Mouse (Mus musculus): ENCODE measurements around the gene Ap2a2. TPM values are rescaled to one million over a fixed set of nuclear protein-coding genes. Genes with fewer than 3 reads are reported as not detected.

Gene Ap2a2
- polyA plus RNA-seq, 1 experiment from 2014 or later: 72.4 TPM

GRCm38 (mm10) chr7:141535570-141535969, 26.4 kb upstream of the Ap2a2 start:
- H3K4me2 ChIP-seq (ENCODE audit: low read length): no peak overlapping the region
- H3K36me3 ChIP-seq (ENCODE audit: control insufficient read depth, insufficient read depth, low read length): no peaks in the 10 kb centered on the region
- no peaks in the 10 kb centered on the region for H3K9me3 ChIP-seq (replicated peaks; ENCODE audit: control insufficient read depth, low read length)
- H3K9ac ChIP-seq (ENCODE audit: low read length): no peak overlapping the region
- H3K27ac ChIP-seq (ENCODE audit: low read depth, low read length): no peak overlapping the region
- H3K4me1 ChIP-seq (ENCODE audit: control insufficient read depth, insufficient read depth, low read length): peaks cover 13% of the 10 kb centered on the region
- H3K27me3 ChIP-seq (replicated peaks; ENCODE audit: control insufficient read depth, insufficient read depth, low read length): no peaks in the 10 kb centered on the region
- H3K4me3 ChIP-seq (ENCODE audit: low read depth, low read length): no peak overlapping the region
- ATAC-seq (no peak), DNase-seq (ENCODE audit: low spot score) (no peak)
- 59% methylated on average over 1 of the region's 1 CpGs for WGBS

- peaks cover 16% of the 10 kb centered on the region for H3K4me1 ChIP-seq (ENCODE audit: control insufficient read depth, insufficient read depth, low read length)
- peak overlapping the region; percentile 67 for H3K27ac ChIP-seq (ENCODE audit: low read depth, low read length)
- H3K36me3 ChIP-seq (ENCODE audit: control insufficient read depth, insufficient read depth, low read length): no peaks in the 10 kb centered on the region
- DNase-seq (ENCODE audit: low spot score) (no peak), ATAC-seq (no peak; the same call in 1 of the 2 replicates)
- peak overlapping the region; percentile 80 for H3K9ac ChIP-seq (ENCODE audit: low read length)
- no peaks in the 10 kb centered on the region for H3K27me3 ChIP-seq (replicated peaks; ENCODE audit: control insufficient read depth, insufficient read depth, low read length)
- peak overlapping the region; percentile 61 for H3K4me3 ChIP-seq (ENCODE audit: low read depth, low read length)
- WGBS: 18% methylated on average over 18 of the region's 18 CpGs
- no peaks in the 10 kb centered on the region for H3K9me3 ChIP-seq (replicated peaks; ENCODE audit: control insufficient read depth, low read length)
- H3K4me2 ChIP-seq (ENCODE audit: low read length): peak overlapping the region; percentile 88
Observed at GRCm38 (mm10) chr7:141538852-141539555, 23.0 kb upstream of the Ap2a2 start.

DNA sequence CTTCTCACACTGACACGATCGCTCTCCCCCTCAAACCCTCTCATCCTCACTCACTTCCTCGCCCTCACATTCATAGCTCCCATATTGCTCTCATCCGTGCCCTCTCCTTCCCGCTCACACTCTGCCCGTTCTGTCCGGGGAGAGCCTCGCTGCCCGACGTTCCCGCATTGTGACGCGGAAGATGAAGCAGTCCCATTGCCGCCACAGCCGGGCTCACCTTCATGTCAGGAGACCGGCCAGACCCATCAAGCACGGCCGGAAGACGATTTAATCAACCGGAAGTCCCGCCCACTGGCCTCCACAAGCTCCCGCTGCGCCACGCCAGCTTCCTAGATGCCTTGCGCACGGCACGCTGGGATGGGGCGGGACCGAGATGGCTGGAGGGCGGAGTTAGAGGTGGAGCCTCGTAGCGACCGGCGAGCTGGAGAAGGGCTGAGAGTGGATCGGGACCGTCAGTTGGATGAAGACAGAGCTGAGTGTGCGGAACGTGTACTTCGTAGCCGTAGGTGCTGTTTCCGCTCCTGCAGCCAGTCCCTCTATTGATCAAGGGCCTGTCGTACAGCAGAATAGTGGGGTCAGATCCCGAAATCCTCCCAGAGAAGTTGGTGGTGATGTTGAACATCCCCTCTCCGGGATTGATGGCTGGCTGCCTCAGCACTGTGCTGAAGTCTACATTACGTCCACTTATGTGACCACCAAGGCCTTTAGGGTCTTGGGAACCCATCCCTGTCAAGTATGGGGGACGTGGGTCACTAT, 22.2 kb upstream of the Ap2a2 start, which contains the start of gene Chid1:
Gene Chid1, minus strand, starts transcription at position 302 of the 756 bp plus-strand sequence.
- peak; percentile 98 for ATAC-seq
- H3K27me3 ChIP-seq (replicated peaks; ENCODE audit: control insufficient read depth, insufficient read depth, low read length): no peaks in the 10 kb centered on the region
- peaks cover 16% of the 10 kb centered on the region for H3K4me1 ChIP-seq (ENCODE audit: control insufficient read depth, insufficient read depth, low read length)
- DNase-seq (ENCODE audit: low spot score): peak; percentile 99
- WGBS: 2% methylated on average over 46 of the region's 46 CpGs
- H3K9ac ChIP-seq (ENCODE audit: low read length): peak within 1 kb of the TSS; percentile 80
- no peaks in the 10 kb centered on the region for H3K9me3 ChIP-seq (replicated peaks; ENCODE audit: control insufficient read depth, low read length)
- peak within 1 kb of the TSS; percentile 61 for H3K4me3 ChIP-seq (ENCODE audit: low read depth, low read length)
- no peaks in the 10 kb centered on the region for H3K36me3 ChIP-seq (ENCODE audit: control insufficient read depth, insufficient read depth, low read length)
- H3K27ac ChIP-seq (ENCODE audit: low read depth, low read length): peak within 1 kb of the TSS; percentile 77
- H3K4me2 ChIP-seq (ENCODE audit: low read length): peak within 1 kb of the TSS; percentile 88

GRCm38 (mm10) chr7:141540312-141541081, 21.5 kb upstream of the Ap2a2 start:
- ATAC-seq (peak; percentile 41; the same call in 1 of the 2 replicates), DNase-seq (ENCODE audit: low spot score) (peak; percentile 68)
- Histone ChIP-seq H3K9me3 (replicated peaks; ENCODE audit: control insufficient read depth, low read length) (no peaks in the 10 kb centered on the region), H3K27me3 (replicated peaks; ENCODE audit: control insufficient read depth, insufficient read depth, low read length) (no peaks in the 10 kb centered on the region), H3K4me2 (ENCODE audit: low read length) (peak overlapping the region; percentile 88), H3K4me3 (ENCODE audit: low read depth, low read length) (peak overlapping the region; percentile 61), H3K36me3 (ENCODE audit: control insufficient read depth, insufficient read depth, low read length) (no peaks in the 10 kb centered on the region), H3K4me1 (ENCODE audit: control insufficient read depth, insufficient read depth, low read length) (peaks cover 16% of the 10 kb centered on the region), H3K27ac (ENCODE audit: low read depth, low read length) (peak overlapping the region; percentile 77; the same call in 1 of the 2 replicates), H3K9ac (ENCODE audit: low read length) (peak overlapping the region; percentile 80)
- WGBS: 61% methylated on average over 13 of the region's 13 CpGs

DNA sequence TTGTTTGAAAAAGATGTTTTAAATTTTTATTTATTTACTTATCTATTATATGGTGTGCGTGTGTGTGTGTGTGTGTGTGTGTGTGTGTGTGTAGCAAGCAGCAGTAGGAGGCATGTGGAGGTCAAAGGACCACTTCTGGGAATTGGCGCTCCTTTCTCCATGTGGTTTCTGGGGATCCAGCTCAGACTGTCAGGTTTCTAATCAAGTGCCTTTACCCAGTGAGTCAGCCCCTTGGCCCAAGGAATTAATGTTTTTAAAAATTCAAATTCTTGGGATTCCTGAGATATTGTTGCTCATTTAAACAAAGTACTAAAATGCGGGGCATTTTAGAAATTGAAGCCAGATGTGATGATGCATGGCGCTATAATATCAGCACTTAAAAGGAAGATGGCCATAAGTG, 20.3 kb upstream of the Ap2a2 start:
- H3K9ac ChIP-seq (ENCODE audit: low read length): no peak overlapping the region
- WGBS: 91% methylated on average over 4 of the region's 4 CpGs
- H3K9me3 ChIP-seq (replicated peaks; ENCODE audit: control insufficient read depth, low read length): no peaks in the 10 kb centered on the region

DNA sequence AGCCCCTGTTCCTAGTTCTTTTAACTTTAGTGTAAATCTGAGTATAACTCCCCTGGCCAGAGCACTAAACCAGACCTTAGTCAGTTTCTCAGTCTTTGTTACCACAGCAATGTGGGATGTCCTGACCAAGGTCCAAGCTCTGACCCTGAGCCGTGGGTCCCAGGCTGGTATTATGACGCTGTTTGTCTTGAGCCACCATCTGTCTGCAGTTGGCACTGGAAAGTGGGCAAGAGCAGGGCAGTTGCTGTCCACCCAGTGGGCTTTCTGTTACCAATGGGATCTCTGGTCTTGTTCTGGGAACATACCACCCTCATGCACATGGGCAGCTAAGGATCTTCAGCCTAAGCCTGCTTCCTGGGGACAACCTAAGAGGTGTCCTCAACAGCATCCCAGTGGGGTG, 19.4 kb upstream of the Ap2a2 start:
- DNase-seq (ENCODE audit: low spot score) (no peak), ATAC-seq (no peak)
- Histone ChIP-seq H3K4me3 (ENCODE audit: low read depth, low read length) (no peak overlapping the region), H3K4me2 (ENCODE audit: low read length) (no peak overlapping the region), H3K27me3 (replicated peaks; ENCODE audit: control insufficient read depth, insufficient read depth, low read length) (no peaks in the 10 kb centered on the region), H3K27ac (ENCODE audit: low read depth, low read length) (no peak overlapping the region), H3K9ac (ENCODE audit: low read length) (no peak overlapping the region), H3K4me1 (ENCODE audit: control insufficient read depth, insufficient read depth, low read length) (peaks cover 16% of the 10 kb centered on the region), H3K9me3 (replicated peaks; ENCODE audit: control insufficient read depth, low read length) (no peaks in the 10 kb centered on the region), H3K36me3 (ENCODE audit: control insufficient read depth, insufficient read depth, low read length) (no peaks in the 10 kb centered on the region)
- WGBS: 88% methylated on average over 2 of the region's 2 CpGs

More for the DNA sequence above, 20.3 kb upstream of the Ap2a2 start:
- Histone ChIP-seq H3K4me1 (ENCODE audit: control insufficient read depth, insufficient read depth, low read length) (peaks cover 16% of the 10 kb centered on the region), H3K4me3 (ENCODE audit: low read depth, low read length) (no peak overlapping the region), H3K27me3 (replicated peaks; ENCODE audit: control insufficient read depth, insufficient read depth, low read length) (no peaks in the 10 kb centered on the region), H3K36me3 (ENCODE audit: control insufficient read depth, insufficient read depth, low read length) (no peaks in the 10 kb centered on the region), H3K27ac (ENCODE audit: low read depth, low read length) (no peak overlapping the region), H3K4me2 (ENCODE audit: low read length) (no peak overlapping the region)
- ATAC-seq: no peak
- DNase-seq (ENCODE audit: low spot score): no peak

DNA sequence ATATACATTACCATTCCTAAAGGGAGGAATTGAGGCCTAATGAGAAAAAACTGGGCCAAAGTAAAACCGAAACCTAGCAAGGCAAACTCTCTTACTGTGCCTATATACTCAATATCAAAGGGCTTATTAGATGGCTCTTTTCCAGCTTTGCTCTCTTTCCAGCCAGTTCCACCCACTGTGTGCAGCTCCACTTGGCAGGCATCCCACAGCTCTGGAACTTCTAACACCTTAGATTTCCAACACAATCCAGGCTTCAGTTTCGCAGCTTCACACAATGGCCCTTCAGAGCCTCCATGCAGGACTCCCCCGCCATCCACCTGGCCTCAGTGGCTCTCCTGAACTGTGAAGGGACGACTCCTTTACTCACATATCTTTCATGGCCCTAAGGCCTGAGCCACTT, 17.3 kb upstream of the Ap2a2 start:
- Histone ChIP-seq H3K4me1 (ENCODE audit: control insufficient read depth, insufficient read depth, low read length) (peaks cover 7% of the 10 kb centered on the region; the same call in 1 of the 2 replicates), H3K27me3 (replicated peaks; ENCODE audit: control insufficient read depth, insufficient read depth, low read length) (no peaks in the 10 kb centered on the region), H3K36me3 (ENCODE audit: control insufficient read depth, insufficient read depth, low read length) (no peaks in the 10 kb centered on the region), H3K4me2 (ENCODE audit: low read length) (no peak overlapping the region), H3K4me3 (ENCODE audit: low read depth, low read length) (no peak overlapping the region), H3K9ac (ENCODE audit: low read length) (no peak overlapping the region), H3K9me3 (replicated peaks; ENCODE audit: control insufficient read depth, low read length) (no peaks in the 10 kb centered on the region), H3K27ac (ENCODE audit: low read depth, low read length) (no peak overlapping the region)
- ATAC-seq (no peak), DNase-seq (ENCODE audit: low spot score) (peak; percentile 48)
- 60% methylated on average over 4 of the region's 4 CpGs for WGBS

DNA sequence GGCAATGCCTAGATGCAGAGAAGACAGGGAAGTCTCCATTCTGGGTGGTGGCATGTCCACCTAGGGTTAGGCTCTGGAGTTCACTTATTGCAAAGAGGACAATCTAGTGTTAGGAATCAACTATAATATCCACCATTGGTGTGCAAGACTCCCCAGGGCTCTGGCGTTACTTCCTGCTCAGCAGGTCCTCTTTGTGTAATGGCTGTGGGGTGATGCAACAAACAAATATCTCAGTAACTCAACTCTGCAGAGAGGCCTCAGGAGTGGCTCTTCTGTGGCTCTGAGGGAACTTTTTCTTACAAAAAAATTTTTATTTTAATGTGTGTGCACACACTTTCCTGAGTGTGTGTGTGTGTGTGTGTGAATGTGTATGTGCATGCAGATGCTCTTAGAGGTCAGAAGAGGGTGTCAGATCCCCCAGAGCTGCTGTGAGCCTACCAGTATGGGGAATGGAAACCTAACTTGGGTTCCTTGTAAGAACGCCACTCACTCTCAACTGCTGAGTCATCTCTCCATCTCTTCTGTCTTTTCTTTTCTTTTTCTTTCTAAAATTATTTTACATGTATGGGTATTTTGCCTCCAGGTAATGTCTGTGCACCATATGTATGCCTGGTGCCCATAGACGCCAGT, 12.4 kb upstream of the Ap2a2 start:
- Histone ChIP-seq H3K9me3 (replicated peaks; ENCODE audit: control insufficient read depth, low read length) (no peaks in the 10 kb centered on the region), H3K4me2 (ENCODE audit: low read length) (no peak overlapping the region), H3K4me3 (ENCODE audit: low read depth, low read length) (no peak overlapping the region), H3K27ac (ENCODE audit: low read depth, low read length) (no peak overlapping the region), H3K4me1 (ENCODE audit: control insufficient read depth, insufficient read depth, low read length) (no peaks in the 10 kb centered on the region), H3K27me3 (replicated peaks; ENCODE audit: control insufficient read depth, insufficient read depth, low read length) (no peaks in the 10 kb centered on the region), H3K36me3 (ENCODE audit: control insufficient read depth, insufficient read depth, low read length) (no peaks in the 10 kb centered on the region), H3K9ac (ENCODE audit: low read length) (no peak overlapping the region)
- no peak for ATAC-seq
- WGBS: 88% methylated on average over 3 of the region's 3 CpGs
- DNase-seq (ENCODE audit: low spot score): no peak

Data from forebrain, embryonic 14.5 days (tissue).